Mouse (Mus musculus): ENCODE results near the gene Rabep2.

DNA sequence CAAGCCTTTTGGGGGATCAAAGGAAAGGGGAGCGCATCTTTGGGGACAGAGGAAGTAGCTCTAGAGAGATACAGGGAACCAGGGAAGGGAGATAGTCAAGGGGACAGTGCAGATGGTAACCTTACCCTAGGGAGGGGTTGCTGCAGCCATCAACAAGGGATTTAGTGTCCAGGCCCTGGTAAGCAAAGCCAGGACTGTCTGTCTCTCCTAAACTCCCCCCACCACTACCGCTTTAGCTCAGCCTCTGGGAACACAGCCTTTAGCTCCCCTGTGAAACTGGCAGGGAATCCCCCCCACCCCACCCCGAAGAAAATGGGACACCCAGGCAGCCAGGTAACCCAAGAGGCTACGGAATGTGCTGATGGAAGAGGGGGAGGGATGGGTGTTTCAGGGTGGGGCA lies 35.0 kb downstream of the Rabep2 start:
- TF ChIP-seq POLR2A (IDR thresholded peaks at IDR 0.05; ENCODE audit: borderline replicate concordance, low read depth, low read length) (no peak), CTCF (IDR thresholded peaks at IDR 0.05; ENCODE audit: low read depth, low read length) (no peak)
